Mouse (Mus musculus): ENCODE measurements at regions not wholly inside any gene's neighbourhood (a gene's known extent, or its start where the extent isn't known, plus 50 kb on each side); places are given as distances from the start of the nearest gene placed in this dataset.

GRCm38 (mm10) chr12:46566324-46566723 is 252.4 kb downstream of the Nova1 start:
- no peaks in the 10 kb centered on the region for H3K4me1 ChIP-seq (ENCODE audit: control insufficient read depth, insufficient read depth, low read length)
- TF ChIP-seq POLR2A (IDR thresholded peaks at IDR 0.05; ENCODE audit: low read depth, low read length) (no peak), CTCF (IDR thresholded peaks at IDR 0.05; ENCODE audit: borderline replicate concordance, insufficient read depth, low read length) (no peak)
- H3K27ac ChIP-seq (ENCODE audit: insufficient read depth, low read length), result no peak overlapping the region
- H3K4me3 ChIP-seq (ENCODE audit: insufficient read depth, low read length), result no peak overlapping the region

- Histone ChIP-seq H3K4me3 (ENCODE audit: insufficient read depth, low read length) (no peak overlapping the region), H3K27ac (ENCODE audit: insufficient read depth, low read length) (no peak overlapping the region), H3K4me1 (ENCODE audit: control insufficient read depth, insufficient read depth, low read length) (no peaks in the 10 kb centered on the region)
- TF ChIP-seq POLR2A (IDR thresholded peaks at IDR 0.05; ENCODE audit: low read depth, low read length), result no peak
- no peak for TF ChIP-seq CTCF (IDR thresholded peaks at IDR 0.05; ENCODE audit: borderline replicate concordance, insufficient read depth, low read length)
These were observed 297.8 kb downstream of the Nova1 start for GRCm38 (mm10) chr12:46520942-46521341.

GRCm38 (mm10) chr12:46507829-46508228 is 310.9 kb downstream of the Nova1 start:
- no peak for TF ChIP-seq POLR2A (IDR thresholded peaks at IDR 0.05; ENCODE audit: low read depth, low read length)
- no peak for TF ChIP-seq CTCF (IDR thresholded peaks at IDR 0.05; ENCODE audit: borderline replicate concordance, insufficient read depth, low read length)
- Histone ChIP-seq H3K27ac (ENCODE audit: insufficient read depth, low read length) (no peak overlapping the region), H3K4me3 (ENCODE audit: insufficient read depth, low read length) (no peak overlapping the region), H3K4me1 (ENCODE audit: control insufficient read depth, insufficient read depth, low read length) (no peaks in the 10 kb centered on the region)

DNA sequence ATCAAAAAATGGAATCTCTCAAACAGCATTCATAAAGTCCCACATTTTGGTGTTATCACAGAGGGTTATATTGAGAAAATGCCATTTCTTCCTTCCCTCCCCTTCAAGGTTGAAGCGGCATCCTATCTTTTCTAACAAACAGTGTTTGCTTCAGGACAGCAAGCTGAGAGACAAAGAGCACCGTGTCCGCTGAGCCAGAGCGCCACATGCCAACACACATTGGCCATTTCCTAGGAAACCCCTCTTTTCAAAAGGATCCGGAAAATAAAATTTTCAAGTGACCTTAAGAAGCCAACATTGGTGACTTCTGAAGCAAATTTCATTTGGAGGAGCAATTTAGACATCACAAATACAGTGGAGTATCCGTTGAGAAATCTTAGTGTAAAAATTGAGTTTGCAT is 326.3 kb downstream of the Nova1 start:
- H3K27ac ChIP-seq (ENCODE audit: insufficient read depth, low read length), result no peak overlapping the region
- TF ChIP-seq POLR2A (IDR thresholded peaks at IDR 0.05; ENCODE audit: low read depth, low read length) (no peak), CTCF (IDR thresholded peaks at IDR 0.05; ENCODE audit: borderline replicate concordance, insufficient read depth, low read length) (no peak)
- H3K4me1 ChIP-seq (ENCODE audit: control insufficient read depth, insufficient read depth, low read length), result no peaks in the 10 kb centered on the region
- no peak overlapping the region for H3K4me3 ChIP-seq (ENCODE audit: insufficient read depth, low read length)

DNA sequence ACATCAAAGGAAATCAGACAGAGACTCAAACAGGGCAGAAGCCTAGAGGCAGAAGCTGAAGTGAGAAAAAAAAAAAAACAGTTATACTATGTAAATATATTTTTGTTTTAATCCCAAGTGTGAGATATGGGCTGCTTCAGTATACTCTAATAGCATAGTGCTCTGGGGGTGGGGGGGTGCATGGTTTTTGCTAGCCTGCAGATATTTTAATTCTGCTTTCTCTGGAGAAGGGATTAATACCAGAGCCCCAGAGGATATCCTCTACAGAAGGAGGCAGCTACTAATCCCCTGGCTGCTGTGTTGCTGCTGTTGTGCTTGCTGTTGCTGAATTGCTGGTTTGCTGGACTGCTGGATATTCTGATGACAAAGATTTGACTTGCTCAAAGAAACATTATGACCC is 367.8 kb downstream of the Nova1 start:
- H3K4me1 ChIP-seq (ENCODE audit: control insufficient read depth, insufficient read depth, low read length), result no peaks in the 10 kb centered on the region
- H3K27ac ChIP-seq (ENCODE audit: insufficient read depth, low read length), result no peak overlapping the region
- H3K4me3 ChIP-seq (ENCODE audit: insufficient read depth, low read length), result no peak overlapping the region
- TF ChIP-seq POLR2A (IDR thresholded peaks at IDR 0.05; ENCODE audit: low read depth, low read length) (no peak), CTCF (IDR thresholded peaks at IDR 0.05; ENCODE audit: borderline replicate concordance, insufficient read depth, low read length) (no peak)

DNA sequence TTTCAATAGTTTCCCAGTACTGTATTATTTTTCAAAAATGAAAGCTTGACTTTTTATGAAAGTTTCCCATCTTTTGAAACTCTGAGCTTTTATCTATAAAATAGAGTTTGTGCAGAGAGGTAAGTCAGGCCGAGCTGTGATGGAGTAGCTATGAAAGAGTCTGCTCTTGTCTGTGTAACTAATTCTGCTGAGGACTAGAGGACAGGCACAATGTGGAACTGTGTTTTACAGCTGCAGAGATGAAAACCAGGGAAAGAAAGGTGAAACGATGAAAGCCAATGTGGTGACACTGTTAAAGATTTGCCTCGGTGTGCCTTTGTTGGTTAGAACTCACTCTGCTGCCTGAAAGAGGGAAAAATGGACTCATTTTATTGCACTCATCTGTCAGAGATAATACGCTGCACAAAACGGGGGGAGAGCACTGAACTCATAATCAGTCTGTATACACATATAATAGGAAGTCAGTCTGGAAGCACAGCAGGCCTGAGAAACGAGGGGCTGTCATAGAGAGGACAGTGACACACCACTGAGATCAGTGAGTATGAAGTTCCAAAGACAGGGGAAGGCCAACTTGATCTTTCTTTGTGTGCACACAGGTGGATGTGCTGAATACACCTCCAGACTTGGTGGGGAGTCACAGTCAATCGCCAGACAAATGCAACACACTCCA is 373.9 kb downstream of the Nova1 start:
- Histone ChIP-seq H3K4me1 (ENCODE audit: control insufficient read depth, insufficient read depth, low read length) (no peaks in the 10 kb centered on the region), H3K27ac (ENCODE audit: insufficient read depth, low read length) (no peak overlapping the region), H3K4me3 (ENCODE audit: insufficient read depth, low read length) (no peak overlapping the region)
- TF ChIP-seq POLR2A (IDR thresholded peaks at IDR 0.05; ENCODE audit: low read depth, low read length) (no peak), CTCF (IDR thresholded peaks at IDR 0.05; ENCODE audit: borderline replicate concordance, insufficient read depth, low read length) (no peak)

DNA sequence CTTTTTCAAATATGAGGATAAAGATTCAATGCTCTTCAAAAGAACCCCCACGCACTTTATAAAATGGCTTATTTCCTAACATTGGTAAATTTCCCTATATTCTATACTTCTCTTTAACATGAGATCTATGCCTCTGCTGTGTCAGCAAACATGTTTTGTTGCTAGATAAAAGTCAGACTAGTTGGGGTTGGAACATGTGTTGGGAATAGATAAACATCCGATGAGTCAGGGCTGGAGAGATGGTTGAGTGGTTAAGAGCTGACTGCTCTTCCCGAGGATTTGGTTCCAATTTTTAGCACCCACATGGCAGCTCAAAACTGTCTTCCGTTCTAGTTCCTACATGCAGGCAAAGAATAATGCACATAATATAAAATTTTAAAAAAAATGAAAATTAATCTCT is 399.1 kb downstream of the Nova1 start:
- no peaks in the 10 kb centered on the region for H3K4me1 ChIP-seq (ENCODE audit: control insufficient read depth, insufficient read depth, low read length)
- H3K27ac ChIP-seq (ENCODE audit: insufficient read depth, low read length), result no peak overlapping the region
- TF ChIP-seq CTCF (IDR thresholded peaks at IDR 0.05; ENCODE audit: borderline replicate concordance, insufficient read depth, low read length) (no peak), POLR2A (IDR thresholded peaks at IDR 0.05; ENCODE audit: low read depth, low read length) (no peak)
- H3K4me3 ChIP-seq (ENCODE audit: insufficient read depth, low read length), result no peak overlapping the region

GRCm38 (mm10) chr12:46418990-46419389 is 399.7 kb downstream of the Nova1 start:
- H3K4me3 ChIP-seq (ENCODE audit: insufficient read depth, low read length), result no peak overlapping the region
- H3K27ac ChIP-seq (ENCODE audit: insufficient read depth, low read length), result no peak overlapping the region
- no peaks in the 10 kb centered on the region for H3K4me1 ChIP-seq (ENCODE audit: control insufficient read depth, insufficient read depth, low read length)
- no peak for TF ChIP-seq POLR2A (IDR thresholded peaks at IDR 0.05; ENCODE audit: low read depth, low read length)
- no peak for TF ChIP-seq CTCF (IDR thresholded peaks at IDR 0.05; ENCODE audit: borderline replicate concordance, insufficient read depth, low read length)

- no peak for TF ChIP-seq POLR2A (IDR thresholded peaks at IDR 0.05; ENCODE audit: low read depth, low read length)
- no peaks in the 10 kb centered on the region for H3K4me1 ChIP-seq (ENCODE audit: control insufficient read depth, insufficient read depth, low read length)
- H3K4me3 ChIP-seq (ENCODE audit: insufficient read depth, low read length), result no peak overlapping the region
- no peak overlapping the region for H3K27ac ChIP-seq (ENCODE audit: insufficient read depth, low read length)
These were observed 401.8 kb downstream of the Nova1 start for GRCm38 (mm10) chr12:46416765-46417404.

DNA sequence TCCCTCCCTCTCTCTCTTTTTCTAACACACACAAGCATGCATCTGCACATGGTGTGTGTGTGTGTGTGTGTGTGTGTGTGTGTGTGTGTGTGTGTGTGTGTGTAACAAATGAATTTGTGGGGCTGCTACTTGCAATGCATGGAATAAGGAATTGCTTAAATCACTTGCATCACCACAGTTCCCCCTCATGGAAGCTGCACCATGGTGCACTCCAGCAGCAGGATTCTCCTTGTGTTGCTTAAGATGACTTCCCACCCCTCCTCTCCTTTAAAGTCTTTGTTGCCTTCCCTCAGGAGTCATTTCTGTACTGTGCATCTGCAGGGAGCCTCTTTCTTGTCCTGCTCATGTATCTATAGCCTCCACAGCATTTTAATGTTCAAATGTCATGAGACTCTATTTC is 402.5 kb downstream of the Nova1 start:
- Histone ChIP-seq H3K27ac (ENCODE audit: insufficient read depth, low read length) (no peak overlapping the region), H3K4me3 (ENCODE audit: insufficient read depth, low read length) (no peak overlapping the region), H3K4me1 (ENCODE audit: control insufficient read depth, insufficient read depth, low read length) (no peaks in the 10 kb centered on the region)
- no peak for TF ChIP-seq CTCF (IDR thresholded peaks at IDR 0.05; ENCODE audit: borderline replicate concordance, insufficient read depth, low read length)
- TF ChIP-seq POLR2A (IDR thresholded peaks at IDR 0.05; ENCODE audit: low read depth, low read length), result no peak
